ENCODE assay signal across 9 mouse cellular contexts in genomic region chr7:54458386-54458785, GRCm38 (mm10).
DNase-seq lines count a peak whose midpoint lies in the region; ATAC-seq and TF ChIP-seq lines count a peak whose summit lies in the region.
"Had no signal": no experiment of that assay in that cellular context is flagged by ENCODE, and none has a peak within 500 bp of the region (broad histone marks: within the 10 kb centered on the region; RNA-seq: fewer than 3 reads in every experiment).

No protein-coding gene starts in this region.

- no peak overlapping the region for H3K4me2 ChIP-seq in midbrain, embryonic 12.5 days (replicated peaks)
- no peak overlapping the region for H3K4me2 ChIP-seq in midbrain, embryonic 15.5 days
- H3K4me2 ChIP-seq in hindbrain, postnatal 0 days (ENCODE audit: low read depth, low read length), result no peak overlapping the region
- H3K4me2 ChIP-seq in midbrain, postnatal 0 days (ENCODE audit: low read depth, low read length, poor library complexity, severe bottlenecking), result no peak overlapping the region
- H3K4me2 ChIP-seq in intestine, embryonic 16.5 days (ENCODE audit: low read depth, low read length), result no peak overlapping the region
- H3K4me2 ChIP-seq: limb, embryonic 13.5 days had no signal

- ATAC-seq in midbrain, embryonic 12.5 days (ENCODE audit: low FRiP score, low read depth), result peak; percentile 56; the same call in 1 of the 2 replicates
- ATAC-seq in midbrain, embryonic 15.5 days (replicated peaks), result no peak
- ATAC-seq in hindbrain, postnatal 0 days, result 0 out of 2 replicates have a peak, but pooled peaks have one; percentile 27
- no peak for ATAC-seq in midbrain, postnatal 0 days (ENCODE audit: low FRiP score)
- no peak for ATAC-seq in granulocyte monocyte progenitor cell, adult 5-6 weeks (replicated peaks; ENCODE audit: poor library complexity, severe bottlenecking)
- no peak for ATAC-seq in intestine, embryonic 16.5 days

- TF ChIP-seq CTCF in hindbrain, postnatal 0 days (IDR thresholded peaks at IDR 0.05; ENCODE audit: low read depth), result peak; percentile 73
- peak; percentile 68 for TF ChIP-seq CTCF in midbrain, postnatal 0 days (IDR thresholded peaks at IDR 0.05)

- H3K27me3 ChIP-seq in midbrain, embryonic 12.5 days, result no peaks in the 10 kb centered on the region
- H3K27me3 ChIP-seq in midbrain, embryonic 15.5 days (replicated peaks), result no peaks in the 10 kb centered on the region
- no peaks in the 10 kb centered on the region for H3K27me3 ChIP-seq in hindbrain, postnatal 0 days (ENCODE audit: insufficient read depth, low read length)
- H3K27me3 ChIP-seq in midbrain, postnatal 0 days (ENCODE audit: insufficient read depth, low read length), result no peaks in the 10 kb centered on the region
- no peaks in the 10 kb centered on the region for H3K27me3 ChIP-seq in intestine, embryonic 16.5 days (replicated peaks; ENCODE audit: control insufficient read depth, insufficient read depth, low read length)
- H3K27me3 ChIP-seq: limb, embryonic 13.5 days had no signal

- H3K4me1 ChIP-seq in midbrain, embryonic 12.5 days, result no peaks in the 10 kb centered on the region
- H3K4me1 ChIP-seq in midbrain, embryonic 15.5 days, result no peaks in the 10 kb centered on the region
- no peaks in the 10 kb centered on the region for H3K4me1 ChIP-seq in hindbrain, postnatal 0 days (ENCODE audit: insufficient read depth, low read length)
- H3K4me1 ChIP-seq in midbrain, postnatal 0 days (ENCODE audit: insufficient read depth, low read length), result no peaks in the 10 kb centered on the region
- no peaks in the 10 kb centered on the region for H3K4me1 ChIP-seq in intestine, embryonic 16.5 days (ENCODE audit: control insufficient read depth, insufficient read depth, low read length)
- H3K4me1 ChIP-seq: limb, embryonic 13.5 days had no signal

- WGBS in midbrain, embryonic 12.5 days, result 53% methylated on average over 2 of the region's 2 CpGs
- 58% methylated on average over 2 of the region's 2 CpGs for WGBS in midbrain, embryonic 15.5 days
- WGBS in hindbrain, postnatal 0 days, result 52% methylated on average over 2 of the region's 2 CpGs
- WGBS in midbrain, postnatal 0 days, result 46% methylated on average over 2 of the region's 2 CpGs
- 58% methylated on average over 2 of the region's 2 CpGs for WGBS in intestine, embryonic 16.5 days

- no peak overlapping the region for H3K9ac ChIP-seq in midbrain, embryonic 12.5 days (replicated peaks)
- H3K9ac ChIP-seq in midbrain, embryonic 15.5 days, result no peak overlapping the region
- no peak overlapping the region for H3K9ac ChIP-seq in hindbrain, postnatal 0 days (replicated peaks; ENCODE audit: low read length)
- no peak overlapping the region for H3K9ac ChIP-seq in midbrain, postnatal 0 days (replicated peaks; ENCODE audit: low read length, poor library complexity, severe bottlenecking)
- H3K9ac ChIP-seq in intestine, embryonic 16.5 days (ENCODE audit: low read depth, low read length), result no peak overlapping the region
- H3K9ac ChIP-seq: limb, embryonic 13.5 days had no signal

- no peak overlapping the region for H3K27ac ChIP-seq in midbrain, embryonic 12.5 days (replicated peaks)
- no peak overlapping the region for H3K27ac ChIP-seq in midbrain, embryonic 15.5 days
- no peak overlapping the region for H3K27ac ChIP-seq in hindbrain, postnatal 0 days
- H3K27ac ChIP-seq in midbrain, postnatal 0 days (ENCODE audit: low read depth, low read length), result no peak overlapping the region
- H3K27ac ChIP-seq in intestine, embryonic 16.5 days (ENCODE audit: low read length), result no peak overlapping the region
- H3K27ac ChIP-seq: limb, embryonic 13.5 days had no signal

- H3K4me3 ChIP-seq in midbrain, embryonic 12.5 days, result no peak overlapping the region
- H3K4me3 ChIP-seq in midbrain, embryonic 15.5 days, result no peak overlapping the region
- no peak overlapping the region for H3K4me3 ChIP-seq in hindbrain, postnatal 0 days (ENCODE audit: low read length)
- H3K4me3 ChIP-seq in midbrain, postnatal 0 days (ENCODE audit: low read depth, low read length), result no peak overlapping the region
- H3K4me3 ChIP-seq in intestine, embryonic 16.5 days (ENCODE audit: low read length), result no peak overlapping the region
- H3K4me3 ChIP-seq: limb, embryonic 13.5 days had no signal

- H3K9me3 ChIP-seq in midbrain, embryonic 12.5 days, result no peaks in the 10 kb centered on the region
- H3K9me3 ChIP-seq in midbrain, embryonic 15.5 days, result no peaks in the 10 kb centered on the region
- H3K9me3 ChIP-seq in hindbrain, postnatal 0 days (ENCODE audit: low read length), result no peaks in the 10 kb centered on the region
- no peaks in the 10 kb centered on the region for H3K9me3 ChIP-seq in midbrain, postnatal 0 days (ENCODE audit: low read length)
- H3K9me3 ChIP-seq in intestine, embryonic 16.5 days (ENCODE audit: control insufficient read depth, low read length), result no peaks in the 10 kb centered on the region
- H3K9me3 ChIP-seq: limb, embryonic 13.5 days had no signal

- H3K36me3 ChIP-seq in midbrain, embryonic 12.5 days, result no peaks in the 10 kb centered on the region
- H3K36me3 ChIP-seq in midbrain, embryonic 15.5 days (replicated peaks), result no peaks in the 10 kb centered on the region
- no peaks in the 10 kb centered on the region for H3K36me3 ChIP-seq in hindbrain, postnatal 0 days (ENCODE audit: insufficient read depth, low read length)
- H3K36me3 ChIP-seq in midbrain, postnatal 0 days (ENCODE audit: insufficient read depth, low read length), result no peaks in the 10 kb centered on the region
- H3K36me3 ChIP-seq in intestine, embryonic 16.5 days (ENCODE audit: control insufficient read depth, insufficient read depth, low read length), result no peaks in the 10 kb centered on the region
- H3K36me3 ChIP-seq: limb, embryonic 13.5 days had no signal

- peak; percentile 58 to 70 for DNase-seq in cerebellum, postnatal 14 days
- no peak for DNase-seq in cerebellum, postnatal 36 days
- DNase-seq in hindbrain, postnatal 0 days (ENCODE audit: low spot score), result peak; percentile 67
- peak; percentile 53 for DNase-seq in midbrain, postnatal 0 days (ENCODE audit: low spot score)

Comparison
In these comparisons a context has a peak if more than half of its experiments do, and no peak if none do; other contexts are left out.
1. DNase-seq: peak in cerebellum, postnatal 14 days (2 of 2), hindbrain, postnatal 0 days (single experiment) and midbrain, postnatal 0 days (single experiment); none in cerebellum, postnatal 36 days (0 of 2).
2. ATAC-seq: peak in midbrain, embryonic 12.5 days (single experiment) and hindbrain, postnatal 0 days (single experiment); none in midbrain, embryonic 15.5 days (single experiment), midbrain, postnatal 0 days (single experiment), granulocyte monocyte progenitor cell, adult 5-6 weeks (single experiment) and intestine, embryonic 16.5 days (single experiment).